Mouse (Mus musculus) hematopoietic stem cell, adult 5-6 weeks (primary cell): Measurements from ENCODE around the gene Ankrd65. TPM values are rescaled to one million over a fixed set of nuclear protein-coding genes. Genes with fewer than 3 reads are reported as not detected.
A peak's percentile ranks its signal among the peaks of the same experiment; 100 is the strongest.

Experiments
- ATAC-seq, 2 experiments: fragments of 125-278 bp in 1 of 2; replicated peaks in 1 of 2; 2 replicates each; pipeline ENCODE4 v1.8.0; 2016 to 2017; ENCODE audit warnings: inconsistent platforms in 2 of 2, mild to moderate bottlenecking in 2 of 2, moderate number of reproducible peaks in 2 of 2, low read depth in 1 of 2, moderate TSS enrichment in 1 of 2; ENCODE audit not compliant: low FRiP score in 2 of 2, poor library complexity in 2 of 2, severe bottlenecking in 2 of 2, insufficient read depth in 1 of 2, low TSS enrichment in 1 of 2
- total RNA-seq: library from RNA; stranded (forward); fragments of 172-1452, 232-1000 nt; gene quantifications from 2 replicates; pipeline ENCODE4 v1.2.3, GENCODE M21; 2017

Ankrd65 gene
- total RNA-seq, 1 experiment from 2014 or later = not detected

DNA sequence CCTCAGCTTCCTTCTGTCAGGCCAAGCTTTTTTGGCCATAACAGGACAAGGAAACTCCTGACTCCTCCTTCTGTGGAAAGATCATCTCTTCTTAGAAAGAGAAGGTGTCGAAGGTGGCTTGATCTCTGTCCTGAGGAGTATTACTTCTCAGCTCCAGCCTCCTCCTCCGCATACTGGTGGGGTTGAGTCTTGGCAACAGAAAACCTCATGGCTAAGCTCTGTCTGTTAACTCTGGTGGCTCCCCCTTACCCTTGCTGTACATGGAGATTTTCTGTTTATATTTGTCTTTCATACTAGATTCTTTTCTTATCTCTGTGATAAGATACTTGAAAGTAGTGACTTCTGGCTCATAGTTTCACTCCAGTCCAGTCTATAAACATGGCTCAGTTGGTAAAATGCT, 3.5 kb downstream of the Ankrd65 start:
- no peak for ATAC-seq

DNA sequence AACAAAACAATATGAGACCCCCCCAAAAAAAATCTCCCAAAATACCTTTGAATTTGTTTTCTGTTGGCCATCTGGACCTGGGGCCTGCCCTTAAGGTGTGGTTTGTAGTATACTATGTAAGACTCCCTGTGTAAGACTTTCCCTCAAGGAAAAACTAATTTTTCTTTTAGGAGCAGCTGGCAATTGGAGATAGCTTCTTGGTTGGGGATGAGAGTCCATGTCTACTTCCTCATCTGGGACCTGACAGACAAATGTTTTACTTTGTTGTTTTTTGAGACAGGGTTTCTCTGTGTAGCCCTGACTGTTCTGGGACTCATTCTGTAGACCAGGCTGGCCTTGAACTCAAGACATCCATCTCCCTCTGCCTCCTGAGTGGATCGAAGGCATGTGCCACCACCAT, 11.8 kb downstream of the Ankrd65 start:
- ATAC-seq = no peak

DNA sequence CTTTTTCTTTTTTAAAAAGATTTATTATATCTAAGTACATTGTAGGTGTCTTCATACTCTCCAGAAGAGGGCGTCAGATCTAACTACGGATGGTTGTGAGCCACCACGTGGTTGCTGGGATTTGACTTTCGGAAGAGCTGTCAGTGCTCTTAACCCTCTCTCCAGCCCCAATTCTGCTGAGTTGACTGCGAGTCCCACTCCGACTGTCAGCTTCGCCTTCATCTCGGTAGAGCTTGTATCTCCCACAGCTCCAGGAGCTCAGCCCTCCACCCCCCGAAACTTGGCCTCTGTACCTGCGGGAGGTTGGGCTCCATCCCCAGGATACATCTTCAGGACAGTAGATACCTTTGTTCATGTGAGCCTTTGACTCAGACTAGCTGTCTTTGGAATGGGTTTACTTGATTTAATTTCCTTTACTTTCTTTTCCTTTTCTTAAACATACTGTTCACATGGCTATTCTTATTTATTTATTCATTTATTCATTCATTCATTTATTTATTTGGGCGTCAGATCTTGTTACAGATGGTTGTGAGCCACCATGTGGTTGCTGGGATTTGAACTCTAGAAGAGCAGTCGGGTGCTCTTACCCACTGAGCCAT, 12.6 kb downstream of the Ankrd65 start, which contains the start of gene Mrpl20:
TSS of gene Mrpl20 (plus strand) at position 138 of the 599 bp plus-strand sequence.
- 0 out of 4 replicates have a peak, but pooled peaks of 1 of the 2 experiments have one; percentile 22 for ATAC-seq

DNA sequence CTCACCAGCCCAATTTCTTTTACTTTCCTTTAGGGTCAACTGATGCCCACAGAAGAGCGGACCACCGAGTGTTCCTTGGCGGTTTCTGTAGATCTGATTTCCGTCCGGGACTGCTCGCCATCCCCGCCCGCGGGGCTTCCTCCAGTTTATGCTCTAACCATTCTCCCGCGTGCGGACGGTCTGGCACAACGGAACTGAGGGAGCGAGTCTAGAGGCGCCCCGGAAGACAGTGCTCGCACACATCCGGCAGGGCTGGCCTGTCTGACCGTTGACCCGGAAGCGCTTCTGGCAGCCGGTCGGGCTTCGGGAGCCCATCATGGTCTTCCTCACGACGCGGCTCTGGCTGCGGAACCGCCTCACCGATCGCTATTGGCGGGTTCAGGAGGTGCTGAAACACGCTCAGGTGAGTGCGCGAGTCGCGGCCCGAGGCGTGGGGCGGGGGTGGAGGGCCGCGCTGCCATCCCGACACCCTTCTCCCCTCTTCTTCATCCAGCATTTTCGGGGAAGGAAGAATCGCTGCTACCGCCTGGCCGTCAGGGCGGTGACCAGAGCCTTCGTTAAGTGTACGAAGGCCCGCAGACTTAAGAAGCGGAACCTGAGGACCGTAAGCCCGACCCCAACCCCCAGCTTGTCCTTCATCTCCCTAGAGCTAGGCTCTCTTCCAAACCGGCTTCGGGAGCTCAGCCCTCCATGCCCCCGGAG, 13.3 kb downstream of the Ankrd65 start:
- ATAC-seq = peak; percentile 94 to 97

DNA sequence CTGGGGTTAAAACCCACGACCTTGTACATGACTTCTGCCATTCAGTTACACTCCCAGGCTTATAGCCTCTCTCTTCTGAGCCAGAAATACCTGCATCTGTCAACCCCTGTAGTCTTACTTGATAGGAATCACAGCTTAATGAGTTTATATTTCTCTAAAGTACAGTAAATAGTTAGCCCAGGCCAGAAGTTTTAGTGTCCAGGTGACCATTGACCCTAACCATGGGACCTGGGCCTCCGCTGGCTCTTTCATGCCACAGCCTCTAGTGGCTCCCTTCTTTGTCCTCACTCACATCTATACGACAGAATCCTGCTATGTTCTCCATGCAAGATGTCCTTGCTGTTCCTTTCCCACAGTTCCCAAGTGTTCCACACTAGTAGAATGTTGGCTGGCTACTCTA, 17.6 kb downstream of the Ankrd65 start:
- ATAC-seq = no peak

DNA sequence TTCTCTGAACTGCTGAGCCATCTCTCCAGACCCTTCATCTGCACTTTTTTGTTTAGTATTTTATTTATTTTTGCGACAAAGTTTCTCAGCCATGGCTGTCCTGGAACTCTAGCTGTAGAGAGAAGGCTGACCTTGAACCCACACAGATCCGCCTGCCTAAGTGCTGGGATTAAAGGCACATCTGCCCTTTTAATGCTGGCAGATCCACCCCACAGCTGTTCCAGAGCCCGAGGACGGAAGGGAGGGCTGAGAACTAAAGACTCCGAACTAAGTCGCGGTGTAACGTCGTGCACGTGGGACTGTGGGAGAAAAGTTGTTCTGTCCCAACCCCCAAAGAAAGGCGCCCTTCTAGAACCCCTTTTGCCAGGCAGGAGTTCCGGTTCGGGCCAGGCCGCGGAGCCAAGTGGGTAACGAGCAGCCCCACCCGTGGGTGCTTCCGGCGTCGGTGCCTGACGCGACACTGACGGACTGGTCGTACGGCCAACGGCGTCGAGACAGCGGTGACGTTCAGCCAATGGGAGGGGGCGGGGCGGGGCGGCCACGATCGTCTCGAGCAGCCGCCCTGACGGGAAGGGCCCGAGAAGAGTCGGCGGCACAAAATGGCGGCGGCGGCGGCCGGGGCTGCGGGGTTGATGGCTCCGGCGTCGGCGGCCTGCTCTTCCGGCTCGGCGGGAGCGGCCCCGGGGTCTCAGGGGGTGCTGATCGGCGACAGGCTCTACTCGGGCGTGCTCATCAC, 21.9 kb downstream of the Ankrd65 start, which contains the start of gene Ccnl2:
TSS of gene Ccnl2 (plus strand) at position 561 of the 736 bp plus-strand sequence.
- peak; percentile 99 to 100 for ATAC-seq

DNA sequence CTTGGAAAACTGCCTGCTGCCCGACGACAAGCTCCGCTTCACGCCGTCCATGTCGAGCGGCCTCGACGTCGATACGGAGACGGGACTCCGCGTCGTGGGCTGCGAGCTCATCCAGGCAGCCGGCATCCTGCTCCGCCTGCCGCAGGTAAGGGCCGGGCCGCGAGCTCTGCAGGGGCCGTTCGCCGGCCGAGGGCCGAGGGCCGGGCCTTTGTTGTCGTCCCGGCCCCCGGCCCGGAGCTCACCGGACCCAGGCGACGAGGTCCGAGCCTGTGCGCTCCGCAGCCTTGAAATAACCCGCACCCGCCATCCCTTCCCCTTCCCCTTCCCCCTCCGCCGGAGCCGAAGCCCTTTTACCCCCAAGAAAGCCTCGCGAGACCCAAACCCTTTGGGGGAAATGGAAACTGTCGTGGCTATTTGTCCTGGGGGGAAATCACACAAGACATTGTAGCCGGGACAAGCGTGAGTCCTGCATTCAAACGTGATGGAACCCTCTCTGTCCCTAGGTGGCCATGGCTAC, 22.5 kb downstream of the Ankrd65 start:
- 0 out of 4 replicates have a peak, but pooled peaks of 1 of the 2 experiments have one; percentile 12 for ATAC-seq

DNA sequence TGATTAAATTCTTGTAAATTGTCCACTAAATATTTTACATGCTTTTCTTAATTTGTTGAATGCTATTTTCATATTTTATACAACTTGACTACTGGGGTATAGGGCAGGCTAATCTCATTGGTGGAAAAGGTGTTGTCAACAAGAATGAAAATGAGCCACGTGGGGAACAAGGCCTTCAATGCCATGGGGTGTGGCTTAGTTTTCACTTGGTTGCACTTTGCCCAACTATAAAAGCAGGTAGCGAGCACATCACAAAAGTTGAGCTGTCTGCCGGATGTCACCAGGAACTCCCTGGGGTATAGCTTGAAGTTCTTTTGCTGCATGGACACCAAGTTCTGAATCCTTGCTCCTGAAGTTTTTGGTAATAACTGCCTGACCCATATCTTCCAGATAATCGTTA, 27.3 kb downstream of the Ankrd65 start:
- no peak for ATAC-seq

DNA sequence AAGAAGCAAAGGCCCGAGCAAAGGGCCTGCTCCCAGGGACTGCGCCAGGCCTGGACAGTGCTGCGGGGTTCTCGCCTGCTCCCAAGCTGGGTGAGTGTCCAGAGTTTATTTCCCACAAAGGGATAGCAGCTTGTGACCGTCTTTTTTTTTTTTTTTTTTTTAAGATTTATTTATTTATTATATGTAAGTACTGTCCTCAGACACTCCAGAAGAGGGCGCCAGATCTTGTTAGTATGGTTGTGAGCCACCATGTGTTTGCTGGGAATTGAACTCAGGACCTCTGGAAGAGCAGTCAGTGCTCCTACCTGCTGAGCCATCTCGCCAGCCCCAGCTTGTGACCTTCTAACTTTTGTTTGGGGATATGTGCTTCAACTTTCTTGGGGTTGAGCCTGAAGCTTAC, 30.8 kb downstream of the Ankrd65 start:
- ATAC-seq = no peak

DNA sequence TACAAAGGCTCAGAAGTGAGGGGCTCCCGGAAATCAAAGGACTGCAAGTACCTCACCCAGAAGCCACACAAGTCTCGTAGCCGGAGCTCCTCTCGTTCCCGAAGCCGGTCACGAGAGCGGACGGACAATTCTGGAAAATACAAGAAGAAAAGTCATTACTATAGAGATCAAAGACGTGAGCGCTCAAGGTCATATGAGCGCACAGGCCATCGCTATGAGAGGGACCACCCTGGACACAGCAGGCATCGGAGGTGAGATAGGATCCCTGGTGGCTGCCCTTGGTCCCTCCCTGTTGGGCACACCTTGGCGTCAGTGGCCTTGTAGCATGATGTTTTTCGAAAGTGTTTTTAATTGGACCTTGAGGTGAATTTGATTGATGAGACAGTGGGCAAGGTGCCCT, 33.2 kb downstream of the Ankrd65 start:
- ATAC-seq = no peak

DNA sequence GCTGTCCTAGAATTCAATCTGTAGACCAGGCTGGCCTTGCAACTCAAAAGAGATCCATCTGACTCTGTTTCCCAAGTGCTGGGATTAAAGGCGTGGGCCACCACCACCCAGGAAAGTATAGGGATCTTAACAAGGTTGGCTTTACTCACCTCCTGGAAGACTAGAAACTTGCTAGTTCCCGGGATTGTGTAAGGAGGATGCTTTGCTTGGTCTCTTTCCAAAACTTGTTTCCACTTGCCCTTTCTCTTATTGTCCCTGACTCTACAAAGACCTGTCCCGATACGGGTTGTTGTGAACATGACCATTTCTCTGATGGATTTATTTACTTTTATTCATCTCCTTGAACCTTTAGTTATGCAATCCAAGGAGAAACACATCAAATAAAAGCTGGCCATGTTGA, 39.6 kb downstream of the Ankrd65 start:
- ATAC-seq = no peak

DNA sequence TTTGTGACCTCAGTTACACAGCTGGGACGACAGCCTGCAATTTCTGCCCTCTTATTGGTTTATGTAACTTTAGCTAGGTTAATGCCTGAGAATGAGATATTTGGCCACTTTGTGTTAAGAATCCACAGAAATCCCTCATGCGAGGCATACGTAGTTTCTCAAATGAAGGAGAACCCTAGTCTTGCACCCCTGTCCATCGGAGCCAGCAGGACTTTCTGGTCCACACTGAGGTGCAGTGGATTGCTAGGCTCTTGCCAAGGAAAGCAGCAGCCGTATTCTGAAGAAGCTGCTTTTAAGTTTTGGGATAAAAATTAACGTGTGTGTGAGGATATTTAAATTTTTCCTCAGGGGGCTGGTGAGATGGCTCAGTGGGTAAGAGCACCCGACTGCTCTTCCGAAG, 40.4 kb downstream of the Ankrd65 start:
- ATAC-seq = no peak

DNA sequence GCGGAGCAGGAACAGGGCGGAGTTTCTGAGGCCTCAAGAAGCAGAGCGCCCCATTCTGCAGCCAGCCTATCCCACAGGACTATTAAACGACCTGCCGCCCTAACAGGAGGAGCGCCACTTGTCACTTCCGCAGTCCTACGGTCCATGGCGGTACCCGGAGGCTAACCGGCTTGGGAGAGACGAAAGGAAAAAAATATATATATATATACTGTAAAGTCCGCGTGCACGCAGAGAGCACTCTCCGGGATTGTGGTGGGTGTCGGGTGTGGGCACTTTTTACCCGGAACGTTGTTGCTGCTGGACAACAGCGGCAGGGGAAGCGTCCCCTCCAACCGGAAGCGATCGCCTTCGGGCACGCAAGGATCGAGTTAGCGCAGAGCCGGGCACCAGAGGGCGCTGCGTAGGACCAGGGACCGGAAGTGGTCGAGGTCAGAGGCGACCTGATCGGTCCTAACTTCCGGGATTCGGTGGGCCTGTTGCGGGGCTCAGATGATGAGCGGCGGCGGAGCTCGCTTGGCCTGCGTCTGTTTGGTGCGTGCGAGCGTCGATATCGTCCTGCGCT, 41.0 kb downstream of the Ankrd65 start, which contains the start of gene Aurkaip1:
TSS of gene Aurkaip1 (plus strand) at position 68 of the 562 bp plus-strand sequence.
- peak; percentile 89 to 93 for ATAC-seq

DNA sequence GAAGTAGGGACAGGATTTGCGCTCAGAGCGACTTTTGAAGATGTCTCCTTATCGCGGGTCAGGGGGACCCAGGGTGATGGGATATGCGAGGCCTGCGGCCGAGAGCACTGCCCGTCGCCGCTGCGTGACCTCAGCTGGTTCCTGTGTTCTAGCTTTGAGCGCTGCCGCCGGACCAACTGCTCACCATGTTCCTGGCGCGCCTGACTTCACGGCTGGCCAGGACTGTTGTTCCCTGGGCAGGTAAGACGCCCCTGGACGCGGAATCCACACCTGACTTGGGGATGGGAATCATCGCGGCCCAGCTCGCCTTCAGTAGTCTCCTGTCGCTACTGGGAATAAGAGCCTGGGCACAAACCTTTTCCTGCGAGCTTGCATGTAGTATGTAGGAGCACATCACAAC, 41.6 kb downstream of the Ankrd65 start:
- ATAC-seq = no peak

DNA sequence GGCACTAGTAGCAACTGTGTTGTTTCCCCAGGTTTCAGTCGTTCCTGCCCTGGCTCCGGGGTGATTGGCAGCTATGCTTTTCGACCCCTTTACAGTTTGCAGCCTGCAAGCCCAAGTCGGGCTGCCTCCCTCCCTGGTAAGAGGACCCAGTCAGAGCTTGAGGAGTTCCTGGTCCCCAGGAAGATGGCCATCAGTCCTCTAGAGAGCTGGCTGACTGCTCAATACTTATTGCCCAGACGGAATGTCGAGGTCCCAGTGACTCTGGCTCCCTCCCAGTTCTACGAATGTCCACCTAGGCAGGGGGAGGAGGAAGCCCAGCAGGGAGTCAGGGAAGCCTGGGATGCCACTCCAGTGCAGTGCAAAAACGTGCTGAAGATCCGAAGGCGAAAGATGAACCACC, 42.1 kb downstream of the Ankrd65 start:
- ATAC-seq = no peak

DNA sequence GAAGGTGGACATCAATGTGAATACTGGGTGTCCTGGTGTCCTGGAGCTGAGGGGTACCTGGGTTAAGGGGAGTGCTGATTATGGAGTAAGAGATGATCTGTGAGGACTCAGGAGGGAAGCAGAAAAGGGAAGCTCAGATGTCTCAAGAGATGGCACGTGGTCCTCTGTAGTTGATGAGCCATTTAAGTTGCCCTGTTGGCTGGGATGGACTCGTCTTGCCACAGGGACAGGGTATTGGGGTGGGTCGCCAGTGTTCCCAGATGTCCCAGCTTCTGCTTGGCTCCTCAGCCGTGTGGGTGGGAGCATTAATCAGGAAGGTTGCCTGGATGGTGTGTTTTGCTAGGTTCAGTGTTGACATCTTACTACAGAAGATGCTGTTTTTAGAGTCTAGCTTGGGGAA, 43.0 kb downstream of the Ankrd65 start:
- no peak for ATAC-seq

DNA sequence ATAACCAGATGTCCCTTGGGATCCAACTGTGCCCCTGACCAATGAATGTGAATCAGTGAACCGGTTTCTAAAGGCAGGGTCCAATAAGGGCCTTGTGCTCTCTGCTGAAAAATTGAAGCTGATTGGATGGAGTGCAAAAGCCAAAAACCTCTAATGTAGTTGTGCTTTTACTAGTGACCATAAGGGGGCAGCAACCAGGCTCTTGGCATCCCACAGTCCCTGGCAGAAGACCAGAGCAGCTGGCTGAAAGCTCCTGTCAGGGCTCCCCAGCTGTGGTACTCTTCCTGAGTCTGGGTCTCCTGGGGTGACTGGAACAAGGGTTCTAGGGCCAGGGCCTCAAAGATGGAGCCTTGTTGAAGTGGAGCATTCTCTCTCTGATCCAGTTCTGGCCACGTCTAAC, 43.6 kb downstream of the Ankrd65 start:
- peak; percentile 29 to 42; a peak in 2 of 4 replicates for ATAC-seq
